Mouse (Mus musculus) monocyte, adult 5-6 weeks (primary cell): Measurements from ENCODE around the gene Acvr1. TPM values are rescaled to one million over a fixed set of nuclear protein-coding genes. Genes with fewer than 3 reads are reported as not detected.

Source experiments
- ATAC-seq: fragments of 153-309, 156-312 bp; replicated peaks from 2 replicates; pipeline ENCODE4 v1.8.0; 2017; ENCODE audit warnings: mild to moderate bottlenecking; ENCODE audit not compliant: low TSS enrichment, insufficient number of reproducible peaks, severe bottlenecking, poor library complexity, low FRiP score
- total RNA-seq: library from RNA; stranded (forward); fragments of 200-1000, 200-491, 200-594 nt; gene quantifications from 3 replicates; pipeline ENCODE4 v1.2.3, GENCODE M21; 2017

Gene Acvr1
- 1.1 to 2.3 TPM (median 2.1 TPM) in 3 replicates for total RNA-seq

DNA sequence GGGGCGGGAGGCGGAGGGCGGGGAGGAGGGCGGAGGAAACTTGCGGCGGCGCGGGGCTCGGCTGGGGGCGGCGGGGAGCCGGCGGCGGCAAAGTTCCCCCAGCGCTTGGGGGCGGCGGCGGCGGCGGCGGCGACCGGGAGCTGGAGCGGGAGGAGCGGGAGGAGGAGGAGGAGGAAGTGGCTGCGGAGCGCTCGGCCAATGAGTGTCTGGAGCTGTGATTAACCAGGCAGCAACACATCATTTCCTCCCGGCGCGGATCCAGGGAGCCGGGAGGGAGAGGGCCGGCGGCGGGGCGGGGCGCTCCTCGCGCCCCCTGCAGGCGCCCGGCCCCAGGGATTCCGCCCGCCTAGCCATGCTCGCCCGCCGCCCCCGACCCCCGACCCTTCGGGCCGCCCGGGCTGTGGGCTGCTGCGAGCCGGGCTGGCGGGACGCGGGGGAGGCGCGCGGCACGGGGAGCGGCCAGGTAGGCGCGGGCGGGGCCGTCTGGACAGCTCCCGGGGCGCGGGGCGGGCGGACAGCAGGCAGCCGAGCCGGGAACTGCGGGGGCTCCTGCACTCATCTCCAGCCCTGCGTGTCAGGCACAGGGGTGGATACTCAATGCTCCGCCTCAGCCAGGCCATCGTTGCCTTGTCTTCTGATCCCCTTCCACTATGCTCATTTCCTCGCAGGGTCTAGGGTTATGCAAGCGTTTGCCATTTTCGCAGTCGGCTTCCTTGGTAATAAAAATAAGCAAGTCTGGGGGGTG is at the start of gene Acvr1, which contains the start of gene Upp2:
Gene Acvr1, minus strand, starts transcription at position 92 of the 745 bp plus-strand sequence.
Gene Upp2, plus strand, starts transcription at position 233 of the 745 bp plus-strand sequence.
- peak; percentile 73 for ATAC-seq

DNA sequence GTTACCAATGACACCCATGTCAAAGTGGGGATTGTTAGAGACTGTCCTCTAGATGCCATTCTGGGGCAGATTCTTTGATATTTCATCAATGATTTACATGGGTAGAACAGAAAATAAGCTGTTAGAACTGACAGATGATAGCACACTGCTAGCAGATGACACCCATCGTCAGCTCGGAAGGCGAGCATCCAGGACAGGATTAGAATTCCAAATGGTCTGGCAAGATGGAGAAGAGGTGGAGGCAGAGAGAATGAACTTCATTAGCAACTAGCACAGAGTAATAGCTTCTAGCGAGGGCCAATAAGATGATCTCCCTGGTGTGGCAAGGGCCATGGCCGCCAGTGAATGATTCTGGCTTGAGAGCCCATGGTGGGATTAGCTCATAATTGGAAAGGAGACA is 48.8 kb upstream of the Acvr1 start:
- ATAC-seq, result no peak

DNA sequence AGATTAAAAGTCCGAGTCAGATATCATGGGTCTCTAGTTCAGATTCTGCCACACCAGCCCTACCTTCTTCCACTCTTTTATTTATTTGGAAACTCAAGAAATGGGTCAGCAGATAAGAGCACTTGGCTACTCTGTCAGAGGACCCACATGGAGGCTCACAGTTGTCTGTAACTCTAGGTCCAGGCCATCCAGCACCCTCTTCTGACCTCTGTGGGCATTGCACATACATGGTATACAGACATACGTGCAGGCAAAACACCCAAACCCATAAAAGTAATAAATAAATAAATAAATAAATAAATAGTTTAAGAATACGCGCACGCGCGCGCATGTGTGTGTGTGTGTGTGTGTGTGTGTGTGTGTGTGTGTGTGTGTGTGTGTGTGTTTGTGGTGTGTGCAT is 47.9 kb upstream of the Acvr1 start:
- no peak for ATAC-seq

DNA sequence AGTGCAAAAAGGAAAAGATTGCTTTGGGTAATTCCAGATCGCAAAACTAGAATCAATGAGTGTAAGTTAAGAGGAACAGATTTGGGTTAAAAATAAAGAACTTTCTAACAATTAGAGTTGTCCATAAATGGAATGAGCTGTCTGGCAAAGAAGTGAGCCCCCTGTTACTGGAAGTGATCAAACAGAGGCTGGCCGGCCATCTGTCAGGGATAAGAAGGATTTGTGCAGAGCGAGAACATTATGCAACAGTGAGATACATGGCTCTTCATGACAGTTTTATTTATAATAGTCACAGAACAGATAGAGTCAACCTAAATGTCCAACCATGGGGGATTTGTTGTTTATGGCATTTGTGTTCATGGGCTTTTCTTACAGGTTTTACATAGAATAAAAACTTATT is 46.8 kb upstream of the Acvr1 start:
- no peak for ATAC-seq

DNA sequence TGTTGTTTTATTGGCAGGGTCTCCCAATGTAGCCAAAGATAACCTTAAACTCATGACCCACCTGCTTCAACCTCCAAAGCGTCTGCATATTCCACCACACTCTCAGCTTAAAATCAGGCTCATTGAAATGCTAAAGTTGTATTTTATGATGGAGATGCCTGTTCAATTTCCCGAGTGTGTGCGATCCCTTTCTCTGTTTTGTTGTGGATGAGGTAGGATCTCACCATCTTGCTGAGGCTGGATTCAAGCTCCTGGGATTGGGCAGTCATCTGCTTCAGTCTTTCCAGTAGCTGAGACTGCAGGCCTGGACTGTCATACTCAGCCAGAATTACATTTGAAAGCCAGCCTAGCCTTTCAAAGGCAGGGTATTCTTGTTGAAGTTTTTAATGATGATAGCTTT is 37.8 kb upstream of the Acvr1 start:
- ATAC-seq, result no peak

DNA sequence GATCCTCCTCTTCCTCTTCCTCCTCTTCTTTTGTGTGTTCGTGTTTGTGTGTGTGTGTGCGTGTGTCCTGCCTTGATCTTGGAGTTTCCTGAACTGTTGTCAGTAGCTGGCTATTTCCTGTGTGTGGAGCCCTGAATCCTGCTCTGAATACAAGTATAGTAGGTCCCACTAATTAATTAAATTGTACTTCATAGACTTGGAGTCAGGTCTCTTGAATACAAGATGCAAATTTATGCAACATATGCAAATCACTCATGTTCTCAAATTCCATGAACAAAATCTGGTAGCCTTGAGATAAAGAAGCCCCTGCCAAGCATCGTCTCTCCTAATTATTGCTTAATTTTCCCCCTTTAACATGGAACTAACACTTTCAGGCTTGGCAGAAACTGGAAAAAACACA is 36.4 kb upstream of the Acvr1 start:
- no peak for ATAC-seq

DNA sequence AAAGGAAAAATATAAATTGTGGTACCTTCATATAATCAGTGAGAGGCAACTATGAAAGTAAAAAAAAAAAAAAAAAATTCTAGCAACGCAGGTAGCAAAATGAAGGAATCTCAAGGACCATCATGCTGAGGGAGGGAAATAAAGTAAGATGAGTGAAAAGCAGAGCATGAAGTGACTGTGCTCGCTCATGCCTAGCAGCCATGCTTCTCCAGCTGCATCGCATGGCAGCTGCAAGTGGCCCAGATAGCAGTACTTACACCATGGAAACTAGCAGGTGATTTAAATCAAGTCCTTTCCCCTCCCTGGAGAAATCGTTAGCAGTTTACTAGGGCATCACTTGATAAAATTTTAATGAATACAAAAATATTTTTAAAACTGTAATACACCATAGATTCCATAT is 34.4 kb upstream of the Acvr1 start:
- no peak for ATAC-seq

DNA sequence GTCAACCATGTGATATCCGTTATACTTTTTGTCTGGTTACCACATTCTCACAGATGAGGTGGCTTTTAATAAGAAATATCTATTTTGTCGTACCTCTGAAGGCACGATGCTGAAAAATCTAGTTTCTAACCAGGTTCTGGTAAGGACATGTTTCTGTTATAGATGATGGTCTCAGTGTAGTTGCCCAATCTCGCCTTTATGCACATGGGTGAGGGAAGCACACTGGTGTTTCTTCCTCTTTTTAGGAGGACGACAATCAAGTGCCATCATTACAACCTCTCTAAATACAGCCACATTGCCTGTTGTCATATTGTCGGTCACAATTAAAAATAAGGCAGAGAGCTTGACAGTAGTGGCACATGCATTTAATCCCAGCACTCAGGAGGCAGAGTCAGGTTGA is 32.7 kb upstream of the Acvr1 start:
- no peak for ATAC-seq

DNA sequence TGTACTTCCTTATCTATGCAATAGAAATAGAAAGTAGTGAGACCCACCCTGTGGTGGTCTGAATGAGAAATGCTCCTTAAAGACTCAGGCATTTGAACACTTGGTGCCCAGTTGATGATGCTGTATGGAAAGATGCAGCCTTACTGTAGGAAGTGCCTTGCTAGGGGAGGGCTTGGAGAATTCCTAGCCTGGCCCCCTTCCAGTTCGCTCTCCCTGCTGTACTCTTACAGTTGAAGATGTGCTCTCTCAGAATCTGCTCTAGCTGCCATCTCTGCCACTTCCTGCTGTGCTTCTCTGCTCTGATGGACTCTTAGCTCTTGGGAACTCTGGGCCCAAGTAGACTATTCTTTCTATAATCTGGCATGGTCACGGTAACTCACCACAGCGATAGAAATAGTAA is 30.6 kb upstream of the Acvr1 start:
- ATAC-seq, result no peak

DNA sequence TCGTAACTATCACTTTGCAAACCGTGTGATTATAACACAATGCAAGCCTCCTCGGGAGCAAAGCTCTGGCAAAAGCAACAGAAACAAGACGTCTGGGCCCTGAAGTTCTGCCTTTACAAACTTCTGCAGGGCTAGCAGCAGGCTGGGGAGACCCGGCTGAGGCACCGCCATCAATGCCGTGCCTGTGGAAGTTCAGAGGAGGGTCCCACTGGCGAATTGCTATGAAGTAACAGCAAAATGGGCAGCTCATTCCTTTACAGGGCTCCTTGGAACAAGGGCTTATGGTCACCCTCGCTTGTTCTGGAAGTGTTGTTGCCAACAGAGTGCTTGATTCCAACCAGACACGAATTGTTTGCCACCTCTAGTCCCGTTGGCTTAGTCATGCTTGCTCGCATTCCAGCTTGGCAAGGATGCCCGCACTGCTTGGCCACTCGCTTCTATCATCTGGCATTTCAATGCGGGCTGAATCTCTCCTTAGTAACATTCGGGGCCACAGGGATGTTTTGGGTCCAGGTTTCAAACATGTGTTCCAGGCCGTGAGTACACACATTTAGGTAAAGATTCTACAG is 29.9 kb upstream of the Acvr1 start:
- ATAC-seq, result no peak

DNA sequence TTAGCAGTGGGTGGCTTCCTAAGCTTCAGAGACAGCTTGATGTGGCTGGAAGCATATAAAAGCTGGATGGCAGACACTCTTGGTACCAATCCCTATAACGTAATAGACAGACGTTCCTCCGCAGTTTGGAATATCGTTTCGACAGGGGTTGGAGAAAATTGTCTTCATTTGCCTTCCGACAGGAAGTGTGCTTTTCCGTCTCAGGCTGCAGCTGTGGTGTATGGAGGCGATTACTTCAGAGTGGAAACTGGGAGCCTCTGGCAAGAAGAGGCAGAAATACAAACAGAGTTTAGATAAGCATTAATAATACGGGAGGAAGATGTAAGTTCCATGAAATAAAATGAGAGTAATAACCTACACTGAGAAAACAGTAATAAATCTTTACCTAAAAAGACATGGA is 28.4 kb upstream of the Acvr1 start:
- no peak for ATAC-seq

DNA sequence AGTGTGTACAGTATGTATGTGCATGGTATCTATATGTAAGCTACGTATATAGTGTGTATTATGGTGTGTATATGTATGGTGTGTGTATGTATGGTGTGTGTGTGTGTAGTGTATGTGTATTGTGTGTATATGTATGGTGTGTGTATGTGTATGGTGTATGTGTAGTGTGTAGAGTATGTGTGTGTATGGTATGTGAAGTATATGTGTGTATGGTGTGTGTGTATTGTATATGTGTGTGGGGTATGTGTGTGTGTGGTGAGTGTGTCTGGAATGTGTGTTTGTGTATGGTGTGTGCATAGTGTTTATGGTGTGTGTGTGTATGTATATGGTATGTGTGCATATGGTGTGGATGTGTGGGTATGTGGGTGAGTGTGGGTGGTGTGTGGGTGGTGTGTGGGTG is 23.1 kb upstream of the Acvr1 start:
- ATAC-seq, result 0 out of 2 replicates have a peak, but pooled peaks have one; percentile 22

DNA sequence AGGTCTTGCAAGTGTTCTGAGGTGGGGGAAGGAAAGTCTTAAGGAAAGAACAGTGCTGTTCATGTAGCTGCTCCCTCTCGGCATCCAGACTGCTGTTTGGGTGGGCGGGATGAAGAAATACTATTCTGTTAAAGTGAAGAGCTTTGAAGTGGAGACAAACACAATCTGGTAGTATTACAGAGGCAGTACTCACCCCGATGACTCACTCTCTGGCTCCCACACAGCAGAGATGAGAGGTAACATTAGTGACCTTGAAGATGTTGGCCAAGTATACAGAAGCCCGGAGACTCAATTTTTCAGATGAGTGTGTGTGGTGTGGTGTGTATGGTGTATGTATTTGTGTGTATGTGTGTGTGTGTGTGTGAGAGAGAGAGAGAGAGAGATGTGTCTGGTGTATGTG is 22.7 kb upstream of the Acvr1 start:
- no peak for ATAC-seq

DNA sequence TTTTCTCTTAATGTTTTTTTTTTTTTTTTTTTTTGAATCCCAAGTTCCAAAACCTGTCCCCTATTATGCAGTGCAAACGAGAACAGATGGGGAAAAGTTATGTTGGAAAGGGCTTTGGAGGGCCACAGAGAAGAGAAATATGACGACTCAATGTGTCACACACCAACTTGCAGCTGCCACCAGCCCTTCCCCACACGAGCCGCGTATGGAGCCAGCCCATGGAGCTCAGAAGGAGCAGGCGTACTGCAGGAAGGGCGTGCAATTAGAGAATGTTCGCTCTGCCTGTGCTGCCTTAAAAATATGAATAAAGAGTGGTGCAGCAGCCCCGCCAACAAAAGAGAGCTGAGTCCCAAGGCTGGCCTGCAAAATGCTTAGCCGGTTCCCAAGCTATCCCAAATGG is 19.4 kb upstream of the Acvr1 start:
- no peak for ATAC-seq

DNA sequence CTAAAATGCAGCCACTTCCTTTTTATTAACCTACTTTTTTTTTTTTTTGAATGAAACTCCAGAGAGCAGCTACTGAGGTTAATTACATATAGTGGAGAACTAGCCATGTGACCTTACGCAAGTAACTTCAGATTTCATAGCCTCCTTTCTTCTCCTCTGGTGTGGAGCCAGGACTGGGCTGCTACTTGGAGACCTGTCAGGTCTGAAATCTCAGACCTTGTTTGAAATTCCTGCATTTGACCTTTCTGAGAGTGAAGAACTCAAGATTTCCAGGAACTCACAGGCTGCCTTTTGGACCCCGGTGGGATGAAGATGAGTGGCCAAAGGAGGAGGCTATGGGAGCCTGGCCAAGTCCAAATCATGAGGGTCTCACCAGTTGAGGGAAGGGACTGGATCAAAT is 7.2 kb upstream of the Acvr1 start:
- no peak for ATAC-seq

DNA sequence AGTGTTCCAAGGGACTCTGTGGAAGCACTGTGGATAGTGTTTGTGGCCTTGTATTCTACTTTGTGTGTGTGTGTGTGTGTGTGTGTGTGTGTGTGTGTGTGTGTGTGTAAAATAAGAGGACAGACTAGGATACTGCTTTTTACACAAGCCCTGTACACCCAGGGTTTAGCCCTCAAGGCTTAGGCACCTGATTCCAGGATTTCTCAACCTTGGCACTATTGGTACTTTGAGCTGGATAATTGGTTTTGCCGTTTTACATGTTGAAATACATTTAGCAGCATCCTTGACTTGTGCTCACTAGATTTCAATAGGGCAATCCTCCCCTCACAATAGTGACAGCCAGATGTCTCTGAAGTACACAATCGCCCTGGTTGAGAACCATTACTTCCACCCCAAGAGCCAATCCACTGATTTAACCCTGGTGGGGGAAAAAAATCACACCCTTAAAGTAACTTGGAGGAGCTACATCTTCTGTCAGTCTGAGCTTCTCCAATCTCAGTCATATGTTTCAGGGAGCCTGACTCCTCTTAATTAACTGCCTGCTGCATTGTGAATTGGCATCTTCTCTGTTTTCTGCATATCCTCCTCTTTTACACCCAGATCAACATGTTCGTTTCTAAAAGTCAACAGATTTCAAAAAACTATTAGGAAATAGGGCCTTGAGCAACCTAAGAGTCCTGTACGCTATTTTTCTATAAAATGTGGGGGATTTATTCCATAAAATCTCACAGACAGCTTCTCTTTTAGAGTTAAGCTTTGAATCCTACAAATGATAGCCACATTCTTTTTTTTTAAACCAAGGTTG is 2.1 kb upstream of the Acvr1 start:
- no peak for ATAC-seq

DNA sequence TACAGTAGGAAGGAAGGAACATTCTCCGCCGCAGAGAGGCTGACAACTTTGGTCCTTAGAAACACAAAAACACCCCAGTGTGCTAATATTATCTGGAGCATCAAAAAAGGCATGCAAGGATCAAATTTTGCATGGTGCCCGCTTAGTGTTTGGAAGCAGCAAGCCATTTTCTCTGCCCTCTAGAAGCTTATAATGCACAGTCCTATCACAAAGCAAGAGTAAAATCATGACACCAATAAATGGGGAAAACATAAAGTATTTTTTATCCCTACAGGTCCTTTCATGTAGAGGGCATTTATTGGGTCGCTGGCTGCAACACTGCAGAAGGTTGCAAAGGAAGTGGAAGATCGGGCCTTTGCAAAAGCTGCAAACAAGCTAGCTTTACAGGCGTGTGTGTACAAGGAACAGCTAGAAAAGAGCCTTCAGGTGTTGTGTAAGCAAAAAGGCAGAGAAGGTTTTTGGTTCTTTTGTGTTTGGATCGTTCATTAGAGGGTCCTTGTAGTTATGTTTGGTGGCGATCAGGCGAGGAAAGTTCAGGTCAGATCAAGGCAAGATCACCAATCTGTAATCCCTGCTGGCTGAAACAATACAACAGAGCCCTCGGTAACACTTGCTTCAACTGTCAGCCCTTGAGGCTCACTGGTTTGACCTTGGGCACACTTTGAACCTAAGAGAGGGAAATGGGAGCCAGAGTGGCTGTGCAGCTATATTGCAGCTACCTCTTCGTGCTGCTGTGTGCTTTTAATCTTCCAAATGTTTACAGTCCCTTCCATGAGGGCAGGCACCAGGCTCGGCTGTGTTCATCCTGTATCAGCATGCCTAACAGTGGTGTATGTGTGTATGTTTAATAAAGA is 1.1 kb upstream of the Acvr1 start:
- 0 out of 2 replicates have a peak, but pooled peaks have one; percentile 6 for ATAC-seq

DNA sequence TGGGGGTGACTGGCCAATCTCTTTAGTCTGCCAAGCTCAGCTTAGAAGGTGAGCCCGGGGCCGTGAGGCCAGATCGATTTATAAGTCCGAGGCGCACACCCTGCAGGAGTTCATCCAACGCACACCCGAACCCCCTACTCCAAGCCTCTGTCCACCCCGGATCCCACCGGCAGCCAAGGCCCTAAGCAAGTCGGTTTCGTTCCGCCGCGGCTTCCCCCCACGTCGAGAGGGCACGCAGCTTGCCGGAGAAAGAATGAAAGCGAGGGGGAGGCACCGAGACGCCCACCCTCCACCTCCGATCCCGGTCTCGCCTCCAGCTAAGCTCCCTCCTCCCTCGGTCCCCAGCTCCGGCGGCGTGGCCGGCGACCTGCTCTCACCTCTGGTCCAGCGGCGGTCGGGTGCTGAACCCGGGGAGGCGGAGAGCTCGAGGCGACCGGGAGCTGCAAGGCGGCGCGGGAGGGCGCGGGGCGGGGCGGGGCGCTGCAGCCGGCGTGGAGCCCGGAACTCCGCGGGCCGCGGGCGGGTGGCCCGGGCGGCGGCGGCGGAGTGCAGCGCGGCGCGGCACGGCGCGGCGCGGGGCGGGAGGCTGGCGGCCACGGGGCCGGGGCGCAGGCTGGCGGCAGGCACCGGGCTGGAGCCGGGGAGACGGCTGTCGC is 419 bp downstream of the Acvr1 start:
- ATAC-seq, result no peak
